Mouse (Mus musculus) embryonic facial prominence, embryonic 15.5 days (tissue): ENCODE results near the gene Ctsl. TPM values are rescaled to one million over a fixed set of nuclear protein-coding genes. Genes with fewer than 3 reads are reported as not detected.
A peak's percentile ranks its signal among the peaks of the same experiment; 100 is the strongest.

ENCODE experiments used
- ATAC-seq: fragments of 200-750 bp; cut with Nextera tagmentation; 2 replicates; pipeline ENCODE4 v1.8.0; 2017; ENCODE audit warnings: low read depth, moderate TSS enrichment; ENCODE audit not compliant: insufficient number of reproducible peaks, low FRiP score, low TSS enrichment
- H3K27ac ChIP-seq: fragments of 300-500 bp; sonication (generic); replicated peaks from 2 replicates; pipeline ENCODE4 v1.5.1; 2015; ENCODE audit warnings: mild to moderate bottlenecking, inconsistent platforms
- H3K27me3 ChIP-seq: fragments of 300-500 bp; sonication (generic); 2 replicates; pipeline ENCODE4 v1.6.1; 2015; ENCODE audit warnings: inconsistent platforms
- H3K36me3 ChIP-seq: fragments of 300-500 bp; sonication (generic); 2 replicates; pipeline ENCODE4 v1.6.1; 2015; ENCODE audit warnings: mild to moderate bottlenecking, inconsistent platforms
- H3K4me1 ChIP-seq: fragments of 300-500 bp; sonication (generic); 2 replicates; pipeline ENCODE4 v1.6.1; 2015; ENCODE audit warnings: inconsistent platforms
- H3K4me2 ChIP-seq: fragments of 300-500 bp; sonication (generic); replicated peaks from 2 replicates; pipeline ENCODE4 v1.6.1; 2015; ENCODE audit warnings: mild to moderate bottlenecking, inconsistent platforms
- H3K4me3 ChIP-seq: fragments of 300-500 bp; sonication (generic); replicated peaks from 2 replicates; pipeline ENCODE4 v1.5.1; 2015; ENCODE audit warnings: mild to moderate bottlenecking, inconsistent platforms
- H3K9ac ChIP-seq: fragments of 300-500 bp; sonication (generic); 2 replicates; pipeline ENCODE4 v1.6.1; 2015; ENCODE audit warnings: inconsistent platforms
- H3K9me3 ChIP-seq: fragments of 300-500 bp; sonication (generic); replicated peaks from 2 replicates; pipeline ENCODE4 v1.6.1; 2016; ENCODE audit warnings: inconsistent platforms
- WGBS: fragments of 180-500 bp; shearing (Covaris S2); methylation state at CpG from one replicate; pipeline ENCODE4 v1.1.7; 2015; 5-methylcytosine and 5-hydroxymethylcytosine counted together
- polyA plus RNA-seq: library from polyadenylated mRNA; unstranded; fragments of >200 nt; fragmentation: Nextera tagmentation; extraction: Ambion mirVana; gene quantifications from 2 replicates; pipeline ENCODE4 v1.2.1, GENCODE M21; 2015

Gene Ctsl
- polyA plus RNA-seq, 1 experiment from 2014 or later: 195 TPM

DNA sequence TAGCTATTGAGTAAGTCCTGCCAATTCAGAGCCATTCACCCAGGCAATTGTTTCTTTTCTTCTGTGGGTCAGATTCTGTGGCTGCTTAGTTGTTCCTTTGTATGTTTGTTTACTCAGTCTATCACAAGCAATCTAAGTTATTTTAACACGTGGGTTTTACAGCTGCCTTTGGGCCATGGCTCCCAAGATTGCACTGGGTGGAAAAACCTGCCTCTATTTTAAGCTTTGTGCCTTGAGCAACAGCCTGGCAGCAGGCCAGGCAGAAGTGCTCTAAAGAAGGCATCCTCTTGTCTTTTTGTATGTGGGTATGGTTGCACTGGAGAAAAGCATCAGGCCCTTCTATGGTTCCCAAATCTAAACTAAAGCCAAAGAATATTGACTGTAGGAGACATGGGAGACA, 3.0 kb upstream of the Ctsl start:
- 9% methylated on average over 1 of the region's 1 CpGs for WGBS
- ATAC-seq: no peak
- Histone ChIP-seq H3K4me2 (no peak overlapping the region), H3K9ac (no peak overlapping the region), H3K27ac (no peak overlapping the region), H3K36me3 (no peaks in the 10 kb centered on the region), H3K9me3 (no peaks in the 10 kb centered on the region), H3K27me3 (no peaks in the 10 kb centered on the region), H3K4me1 (peaks cover 9% of the 10 kb centered on the region; the same call in 1 of the 2 replicates), H3K4me3 (no peak overlapping the region)

DNA sequence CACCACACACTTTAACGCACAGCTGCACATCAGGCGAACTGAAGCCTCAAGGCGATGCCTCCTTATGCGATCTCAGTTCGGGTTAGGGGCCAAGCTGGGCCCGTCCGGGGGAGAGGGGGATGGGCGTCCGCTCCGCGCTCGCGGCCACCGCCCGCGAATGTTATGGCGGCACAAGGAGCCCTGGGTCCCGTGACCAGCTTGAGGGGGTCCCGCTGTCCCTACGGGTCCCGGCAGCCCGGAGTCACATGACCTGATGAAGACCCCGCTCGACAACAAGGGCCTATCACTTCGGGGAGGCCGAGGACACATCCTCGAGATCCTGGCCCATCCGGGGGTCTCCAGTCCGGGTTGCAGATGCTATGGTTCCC, 901 bp downstream of the Ctsl start:
- Histone ChIP-seq H3K9me3 (no peaks in the 10 kb centered on the region), H3K4me3 (peak overlapping the region; percentile 76), H3K36me3 (peaks cover 30% of the 10 kb centered on the region), H3K9ac (peak overlapping the region; percentile 55), H3K27me3 (no peaks in the 10 kb centered on the region), H3K4me2 (peak overlapping the region; percentile 85), H3K4me1 (peaks cover 11% of the 10 kb centered on the region; the same call in 1 of the 2 replicates), H3K27ac (0 out of 2 replicates have a peak overlapping the region, but pooled peaks have one; percentile 44)
- peak; percentile 69 for ATAC-seq
- WGBS: under 1% methylated on average over 29 of the region's 29 CpGs

DNA sequence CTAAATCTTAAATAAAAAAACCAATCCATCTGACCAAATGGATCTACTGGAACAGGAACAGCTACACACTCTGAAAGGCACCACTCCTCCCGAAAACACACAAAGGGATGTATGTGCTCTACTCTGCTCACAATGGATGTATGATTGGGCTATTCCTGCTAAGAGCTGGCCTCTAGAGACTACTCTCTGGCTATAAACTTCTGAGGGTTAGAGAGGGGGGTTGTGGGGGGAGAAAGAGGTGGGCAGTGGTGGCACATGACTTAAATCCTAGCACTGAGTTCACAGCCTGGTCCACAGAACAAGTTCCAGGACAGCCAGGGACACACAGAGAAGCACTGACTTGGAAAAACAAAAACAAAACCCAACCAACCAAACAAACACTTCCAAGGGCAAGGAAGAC, 2.1 kb downstream of the Ctsl start:
- ATAC-seq: no peak
- no peak overlapping the region for H3K4me2 ChIP-seq
- no peak overlapping the region for H3K27ac ChIP-seq
- 78% methylated on average over 1 of the region's 1 CpGs for WGBS
- H3K4me3 ChIP-seq: peak overlapping the region; percentile 76
- H3K27me3 ChIP-seq: no peaks in the 10 kb centered on the region
- H3K9ac ChIP-seq: no peak overlapping the region
- peaks cover 40% of the 10 kb centered on the region for H3K36me3 ChIP-seq
- H3K4me1 ChIP-seq: peaks cover 11% of the 10 kb centered on the region; the same call in 1 of the 2 replicates
- no peaks in the 10 kb centered on the region for H3K9me3 ChIP-seq

DNA sequence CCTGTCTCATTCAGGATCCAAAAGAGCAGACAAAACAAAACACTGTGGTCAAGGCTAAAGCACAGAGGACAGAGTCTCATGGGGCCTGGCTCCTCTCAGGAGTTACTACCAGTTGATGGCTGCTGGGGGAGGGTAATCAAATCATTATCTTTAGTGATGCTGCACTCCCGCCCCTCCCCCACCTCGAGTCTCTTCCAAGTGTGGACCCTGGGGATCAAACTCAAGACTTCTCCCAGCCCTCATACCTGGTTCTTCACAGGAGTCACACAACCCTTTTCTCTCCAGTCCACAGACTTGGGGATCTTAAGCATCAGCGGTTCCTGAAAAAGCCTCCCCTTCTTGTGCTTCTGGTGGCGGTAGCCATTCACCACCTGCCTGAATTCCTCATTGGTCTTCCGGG, 3.1 kb downstream of the Ctsl start:
- peaks cover 11% of the 10 kb centered on the region; the same call in 1 of the 2 replicates for H3K4me1 ChIP-seq
- peaks cover 44% of the 10 kb centered on the region for H3K36me3 ChIP-seq

DNA sequence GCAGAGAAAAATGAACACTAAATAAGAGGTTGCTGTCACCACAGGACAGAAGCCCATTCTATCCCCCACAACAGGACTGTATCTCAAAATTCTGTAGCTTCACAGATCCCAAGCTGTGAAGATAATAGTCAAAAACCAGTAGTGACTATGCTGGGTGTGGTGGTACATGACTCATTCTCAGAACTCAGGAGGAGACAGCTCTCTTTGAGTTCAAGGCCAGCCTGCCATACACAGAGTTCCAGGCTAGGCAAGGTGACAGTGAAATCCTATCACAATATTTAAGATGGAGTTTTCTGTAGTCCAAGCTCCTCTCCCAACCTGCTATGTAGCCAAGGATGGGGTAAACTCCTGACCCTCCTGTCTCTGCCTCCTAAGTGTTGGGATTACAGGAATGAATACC, 5.4 kb downstream of the Ctsl start:
- H3K4me2 ChIP-seq: no peak overlapping the region
- no peak overlapping the region for H3K9ac ChIP-seq
- peaks cover 11% of the 10 kb centered on the region; the same call in 1 of the 2 replicates for H3K4me1 ChIP-seq
- no peaks in the 10 kb centered on the region for H3K27me3 ChIP-seq
- H3K4me3 ChIP-seq: no peak overlapping the region
- ATAC-seq: no peak
- H3K9me3 ChIP-seq: no peaks in the 10 kb centered on the region
- H3K36me3 ChIP-seq: peaks cover 50% of the 10 kb centered on the region
- no peak overlapping the region for H3K27ac ChIP-seq

More for the DNA sequence above, 3.1 kb downstream of the Ctsl start:
- H3K4me2 ChIP-seq: no peak overlapping the region
- H3K27ac ChIP-seq: no peak overlapping the region
- no peak overlapping the region for H3K4me3 ChIP-seq
- H3K27me3 ChIP-seq: no peaks in the 10 kb centered on the region
- ATAC-seq: no peak
- 96% methylated on average over 5 of the region's 5 CpGs for WGBS
- H3K9ac ChIP-seq: no peak overlapping the region
- no peaks in the 10 kb centered on the region for H3K9me3 ChIP-seq

DNA sequence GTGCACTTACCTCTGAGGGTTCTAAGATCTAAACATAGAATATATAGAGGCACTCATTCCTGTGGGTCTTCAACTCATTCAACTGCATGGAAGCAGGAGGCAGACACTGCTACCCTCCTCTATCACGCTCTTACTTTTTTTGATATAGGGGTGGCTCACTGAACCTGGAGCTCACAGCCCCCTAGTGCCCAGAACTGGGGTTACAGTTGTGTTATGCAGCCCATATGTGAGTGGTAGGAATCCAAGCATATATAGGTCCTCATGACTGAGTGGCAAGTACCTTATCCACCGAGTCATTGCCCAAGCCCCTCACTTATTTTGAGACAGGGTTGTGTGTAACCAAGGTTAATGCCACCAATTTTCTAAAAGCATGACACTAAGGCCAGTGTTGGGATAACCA, 6.4 kb downstream of the Ctsl start:
- Histone ChIP-seq H3K27ac (no peak overlapping the region), H3K36me3 (peaks cover 50% of the 10 kb centered on the region)
- 74% methylated on average over 2 of the region's 2 CpGs for WGBS

DNA sequence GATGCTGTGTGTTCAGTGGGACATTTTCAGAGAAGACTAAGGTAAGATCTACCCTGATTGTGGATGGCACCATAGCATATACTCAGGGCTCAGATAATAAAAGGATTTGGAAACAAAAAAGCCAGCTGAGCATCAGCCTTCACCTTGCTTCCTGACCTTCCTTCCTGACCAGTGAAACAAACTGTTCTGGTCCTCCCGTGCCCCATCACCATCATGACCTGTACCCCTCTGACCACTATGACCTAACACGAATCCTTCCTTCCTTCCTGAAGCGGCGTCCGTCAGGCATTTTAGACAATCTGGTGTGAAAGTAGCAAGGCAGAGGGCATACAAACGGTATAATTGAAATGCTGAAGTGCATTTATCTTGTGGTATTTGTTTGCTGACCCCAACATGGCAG, 8.6 kb downstream of the Ctsl start:
- no peak overlapping the region for H3K4me2 ChIP-seq
- H3K4me3 ChIP-seq: no peak overlapping the region
- H3K27ac ChIP-seq: no peak overlapping the region
- no peaks in the 10 kb centered on the region for H3K9me3 ChIP-seq
- no peak overlapping the region for H3K9ac ChIP-seq
- H3K4me1 ChIP-seq: no peaks in the 10 kb centered on the region
- H3K36me3 ChIP-seq: peaks cover 42% of the 10 kb centered on the region; the same call in 1 of the 2 replicates
- WGBS: 89% methylated on average over 6 of the region's 6 CpGs
- no peaks in the 10 kb centered on the region for H3K27me3 ChIP-seq
- no peak for ATAC-seq

More for the DNA sequence above, 6.4 kb downstream of the Ctsl start:
- no peaks in the 10 kb centered on the region for H3K27me3 ChIP-seq
- no peak for ATAC-seq
- no peaks in the 10 kb centered on the region for H3K9me3 ChIP-seq
- no peak overlapping the region for H3K9ac ChIP-seq
- no peak overlapping the region for H3K4me2 ChIP-seq
- H3K4me1 ChIP-seq: peaks cover 6% of the 10 kb centered on the region; the same call in 1 of the 2 replicates
- H3K4me3 ChIP-seq: no peak overlapping the region

DNA sequence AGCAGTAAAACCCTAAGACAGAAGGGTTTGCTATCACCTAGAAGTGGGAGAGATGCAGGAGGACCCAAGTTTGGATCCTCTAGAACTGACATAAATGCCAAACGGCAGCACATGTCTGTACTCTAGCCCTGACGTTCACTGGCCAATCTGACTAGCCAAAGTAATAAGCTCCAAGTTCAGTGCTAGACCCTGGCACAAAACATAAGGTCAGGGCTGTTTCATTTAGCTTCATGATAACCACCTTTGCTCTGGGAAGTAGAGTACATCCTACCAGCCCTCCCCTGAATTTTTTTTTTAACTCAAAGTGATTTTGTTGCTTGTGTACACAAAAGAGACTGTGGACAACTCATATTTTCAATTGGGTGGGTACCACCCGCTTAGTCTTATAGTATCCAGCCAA, 9.7 kb downstream of the Ctsl start:
- Histone ChIP-seq H3K27ac (no peak overlapping the region), H3K9me3 (no peaks in the 10 kb centered on the region), H3K4me2 (no peak overlapping the region), H3K9ac (no peak overlapping the region), H3K4me3 (no peak overlapping the region), H3K36me3 (peaks cover 31% of the 10 kb centered on the region; the same call in 1 of the 2 replicates), H3K4me1 (no peaks in the 10 kb centered on the region), H3K27me3 (no peaks in the 10 kb centered on the region)
- 93% methylated on average over 3 of the region's 3 CpGs for WGBS
- ATAC-seq: no peak

DNA sequence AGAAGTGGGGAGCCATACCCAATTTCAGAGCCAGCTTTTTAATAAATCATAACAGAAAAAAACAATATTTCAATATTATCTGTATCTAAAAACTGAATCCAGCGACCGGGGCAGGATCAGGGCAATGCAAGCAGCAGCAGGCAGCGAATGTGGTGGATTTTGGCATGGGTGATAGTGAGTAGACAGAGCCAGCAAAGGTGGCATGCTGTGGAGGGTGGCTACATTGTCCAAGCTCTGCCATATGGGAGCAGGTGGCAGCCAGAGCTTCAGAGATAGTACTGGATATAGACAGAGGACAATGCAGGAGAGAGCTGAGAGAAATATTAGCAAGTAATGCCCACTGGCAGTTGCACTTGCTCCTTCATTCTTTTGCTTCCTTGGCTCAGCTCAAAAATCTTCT, 11.0 kb downstream of the Ctsl start:
- H3K9ac ChIP-seq: no peak overlapping the region
- ATAC-seq: no peak
- 85% methylated on average over 3 of the region's 3 CpGs for WGBS

DNA sequence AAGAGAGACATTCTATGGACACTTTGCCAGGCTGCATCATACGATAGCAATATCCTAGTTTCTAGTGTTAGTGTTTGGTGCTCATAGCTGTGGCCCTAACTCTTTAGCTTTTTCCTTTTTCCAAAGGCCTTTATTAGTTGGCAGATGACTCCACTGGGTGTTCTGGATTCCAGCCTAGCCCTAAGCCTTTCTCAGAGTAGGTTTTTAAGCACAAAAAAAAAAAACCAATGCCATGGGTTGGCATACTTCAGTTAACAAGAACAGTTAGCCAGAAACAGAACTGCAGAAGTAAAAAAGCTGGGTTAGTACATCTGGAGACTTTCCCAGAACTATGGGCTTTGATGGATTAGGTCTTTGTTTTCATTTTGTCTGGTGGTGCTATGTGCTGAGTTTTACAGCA, 12.2 kb downstream of the Ctsl start:
- Histone ChIP-seq H3K9ac (no peak overlapping the region), H3K4me1 (no peaks in the 10 kb centered on the region), H3K36me3 (peaks cover 10% of the 10 kb centered on the region; the same call in 1 of the 2 replicates), H3K4me3 (no peak overlapping the region), H3K9me3 (no peaks in the 10 kb centered on the region), H3K4me2 (no peak overlapping the region), H3K27ac (no peak overlapping the region), H3K27me3 (no peaks in the 10 kb centered on the region)
- ATAC-seq: no peak
- 81% methylated on average over 1 of the region's 1 CpGs for WGBS

More for the DNA sequence above, 11.0 kb downstream of the Ctsl start:
- Histone ChIP-seq H3K4me3 (no peak overlapping the region), H3K27ac (no peak overlapping the region), H3K27me3 (no peaks in the 10 kb centered on the region), H3K36me3 (peaks cover 20% of the 10 kb centered on the region; the same call in 1 of the 2 replicates), H3K4me2 (no peak overlapping the region), H3K9me3 (no peaks in the 10 kb centered on the region), H3K4me1 (no peaks in the 10 kb centered on the region)

DNA sequence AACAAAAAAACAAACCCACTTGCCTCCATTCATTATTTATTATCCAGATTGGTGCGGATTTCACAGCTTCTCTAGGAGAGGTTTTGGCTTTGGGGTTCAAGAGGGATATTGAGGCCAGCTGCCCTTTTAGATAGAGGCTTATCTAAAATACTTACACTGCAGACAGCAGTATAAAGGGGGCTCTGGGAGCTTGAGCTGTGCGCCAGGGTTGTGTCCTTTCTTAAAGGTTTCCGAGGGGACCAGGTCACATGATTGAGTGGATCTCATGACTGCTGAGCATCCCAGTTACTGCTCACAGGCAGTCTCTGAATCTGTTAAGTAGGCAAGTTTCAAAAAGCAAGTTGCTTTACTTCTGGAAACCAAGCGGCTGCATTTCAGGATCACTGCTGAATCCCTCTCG, 13.3 kb downstream of the Ctsl start:
- Histone ChIP-seq H3K9me3 (no peaks in the 10 kb centered on the region), H3K4me3 (no peak overlapping the region), H3K27ac (no peak overlapping the region), H3K27me3 (no peaks in the 10 kb centered on the region), H3K36me3 (peaks cover 4% of the 10 kb centered on the region; the same call in 1 of the 2 replicates), H3K4me2 (no peak overlapping the region), H3K9ac (no peak overlapping the region), H3K4me1 (no peaks in the 10 kb centered on the region)
- WGBS: 83% methylated on average over 5 of the region's 5 CpGs
- ATAC-seq: no peak

DNA sequence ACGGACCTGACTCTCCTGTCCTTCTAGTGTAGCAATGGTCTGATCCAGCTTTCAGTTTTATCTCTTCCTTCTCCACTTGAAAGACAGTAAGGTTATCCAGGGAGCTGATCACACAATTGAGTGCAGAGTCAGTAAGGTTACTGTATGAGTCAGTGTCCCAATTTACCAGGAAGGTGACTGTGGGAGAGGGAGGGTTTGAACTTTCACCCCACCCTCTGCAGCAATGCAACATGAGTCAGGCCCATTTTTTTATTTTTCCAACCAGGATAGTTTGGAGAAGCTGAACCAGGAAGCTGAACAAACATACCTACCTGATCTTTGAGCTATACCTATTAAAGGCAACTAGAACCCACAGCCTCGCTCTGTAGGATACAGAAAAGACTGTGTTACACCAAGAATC, 21.2 kb downstream of the Ctsl start:
- Histone ChIP-seq H3K27ac (no peak overlapping the region), H3K4me1 (no peaks in the 10 kb centered on the region), H3K4me2 (no peak overlapping the region), H3K27me3 (no peaks in the 10 kb centered on the region), H3K36me3 (no peaks in the 10 kb centered on the region), H3K4me3 (no peak overlapping the region), H3K9me3 (no peaks in the 10 kb centered on the region), H3K9ac (no peak overlapping the region)
- 72% methylated on average over 2 of the region's 2 CpGs for WGBS
- ATAC-seq: no peak
